Mouse (Mus musculus) lung, postnatal 36 days (tissue): Measurements from ENCODE around the gene Abhd4.
"Not testable (repeated sequence)": the region's sequence is repeated elsewhere in the genome, so short reads cannot be mapped to it uniquely, and the experiment has no call there.

Source experiments
- DNase-seq: peaks from one replicate; pipeline ENCODE4 v3.0.0; 2022; ENCODE audit warnings: mixed read lengths

The Abhd4 gene

GRCm38 (mm10) chr14:54223315-54224063 lies 30.5 kb upstream of the Abhd4 start:
- DNase-seq: no peak

GRCm38 (mm10) chr14:54224064-54224417 lies 29.9 kb upstream of the Abhd4 start:
- DNase-seq: no peak

- no peak for DNase-seq
Measured at GRCm38 (mm10) chr14:54224484-54225467, 29.2 kb upstream of the Abhd4 start.

GRCm38 (mm10) chr14:54225725-54226124 lies 28.3 kb upstream of the Abhd4 start:
- no peak for DNase-seq

GRCm38 (mm10) chr14:54226911-54227811 lies 26.8 kb upstream of the Abhd4 start:
- DNase-seq: peak; percentile 87

GRCm38 (mm10) chr14:54227911-54228451 lies 26.0 kb upstream of the Abhd4 start:
- peak; percentile 83 for DNase-seq

GRCm38 (mm10) chr14:54228501-54228900 lies 25.5 kb upstream of the Abhd4 start:
- no peak for DNase-seq

GRCm38 (mm10) chr14:54228933-54229713 lies 24.9 kb upstream of the Abhd4 start:
- DNase-seq: no peak

- DNase-seq: not testable (repeated sequence)
Measured at GRCm38 (mm10) chr14:54229849-54230248, 24.1 kb upstream of the Abhd4 start.

- no peak for DNase-seq
Measured at GRCm38 (mm10) chr14:54230638-54231150, 23.3 kb upstream of the Abhd4 start.

- no peak for DNase-seq
Measured at GRCm38 (mm10) chr14:54231176-54231956, 22.6 kb upstream of the Abhd4 start.

- no peak for DNase-seq
Measured at GRCm38 (mm10) chr14:54232143-54232542, 21.8 kb upstream of the Abhd4 start.

- DNase-seq: peak; percentile 78
Measured at GRCm38 (mm10) chr14:54232811-54233558, 21.0 kb upstream of the Abhd4 start.

- DNase-seq: no peak
Measured at GRCm38 (mm10) chr14:54233559-54234143, 20.3 kb upstream of the Abhd4 start.

- no peak for DNase-seq
Measured at GRCm38 (mm10) chr14:54234231-54235040, 19.6 kb upstream of the Abhd4 start.

GRCm38 (mm10) chr14:54235825-54236540 lies 18.0 kb upstream of the Abhd4 start:
- no peak for DNase-seq

GRCm38 (mm10) chr14:54236881-54237280 lies 17.1 kb upstream of the Abhd4 start:
- DNase-seq: no peak
